Mouse (Mus musculus) kidney, adult 2 months (tissue): ENCODE measurements at regions not wholly inside any gene's neighbourhood (a gene's known extent, or its start where the extent isn't known, plus 50 kb on each side); places are given as distances from the start of the nearest gene placed in this dataset.

Experiments used
- DNase-seq: peaks from one replicate; pipeline ENCODE4 v3.0.0; 2021
- H3K27ac ChIP-seq: fragments of 200-500 bp; 2 replicates; pipeline ENCODE4 v1.5.1; 2012; ENCODE audit warnings: low read depth, low read length, control low read depth, inconsistent platforms; ENCODE audit not compliant: insufficient read depth
- H3K27me3 ChIP-seq: fragments of 200-500 bp; replicated peaks from 2 replicates; pipeline ENCODE4 v1.6.1; 2012; ENCODE audit warnings: mild to moderate bottlenecking, moderate library complexity, low read length, inconsistent platforms; ENCODE audit not compliant: control insufficient read depth, insufficient read depth
- H3K36me3 ChIP-seq: fragments of 200-500 bp; 2 replicates; pipeline ENCODE4 v1.6.1; 2012; ENCODE audit warnings: mild to moderate bottlenecking, moderate library complexity, low read length, inconsistent platforms; ENCODE audit not compliant: control insufficient read depth, insufficient read depth
- H3K4me1 ChIP-seq: fragments of 200-500 bp; 2 replicates; pipeline ENCODE4 v1.6.1; 2011; ENCODE audit warnings: low read length; ENCODE audit not compliant: control insufficient read depth, insufficient read depth
- H3K4me3 ChIP-seq: fragments of 200-500 bp; 2 replicates; pipeline ENCODE4 v1.5.1; 2011; ENCODE audit warnings: mild to moderate bottlenecking, low read depth, low read length, control low read depth; ENCODE audit not compliant: insufficient read depth
- CTCF ChIP-seq: fragments of 200-500 bp; conservative IDR thresholded peaks from 2 replicates; pipeline ENCODE4 v1.5.1; 2011; ENCODE audit warnings: low read depth, mild to moderate bottlenecking, control low read depth, low read length, moderate library complexity, mixed read lengths; ENCODE audit not compliant: insufficient read depth, insufficient read length
- POLR2A ChIP-seq: fragments of 200-500 bp; IDR thresholded peaks from one replicate; pipeline ENCODE4 v1.6.1; 2011; ENCODE audit warnings: low read depth, low read length, control low read depth
- WGBS: fragments of 180-500 bp; shearing (Covaris S2); methylation state at CpG from one replicate; pipeline ENCODE4 v1.1.7; 2018; 5-methylcytosine and 5-hydroxymethylcytosine counted together

- H3K4me3 ChIP-seq: no peak overlapping the region
- no peak for DNase-seq
- H3K27ac ChIP-seq: no peak overlapping the region
- H3K4me1 ChIP-seq: no peaks in the 10 kb centered on the region
- no peaks in the 10 kb centered on the region for H3K36me3 ChIP-seq
- TF ChIP-seq CTCF (no peak), POLR2A (no peak)
- no peaks in the 10 kb centered on the region for H3K27me3 ChIP-seq
- WGBS: 83% methylated on average over 2 of the region's 2 CpGs
Observed at GRCm38 (mm10) chr1:129219098-129219497, 54.0 kb upstream of the Thsd7b start.

GRCm38 (mm10) chr1:129208806-129209205, 64.3 kb upstream of the Thsd7b start:
- no peak for DNase-seq
- WGBS: 97% methylated on average over 1 of the region's 1 CpGs
- Histone ChIP-seq H3K4me1 (no peaks in the 10 kb centered on the region), H3K36me3 (no peaks in the 10 kb centered on the region), H3K4me3 (no peak overlapping the region), H3K27ac (no peak overlapping the region), H3K27me3 (no peaks in the 10 kb centered on the region)
- TF ChIP-seq CTCF: no peak
- no peak for TF ChIP-seq POLR2A

GRCm38 (mm10) chr1:129208406-129208805, 64.7 kb upstream of the Thsd7b start:
- WGBS: 64% methylated on average over 2 of the region's 2 CpGs
- no peak for DNase-seq
- H3K4me1 ChIP-seq: no peaks in the 10 kb centered on the region
- no peaks in the 10 kb centered on the region for H3K36me3 ChIP-seq
- H3K27ac ChIP-seq: no peak overlapping the region
- no peak for TF ChIP-seq POLR2A
- no peak for TF ChIP-seq CTCF
- H3K4me3 ChIP-seq: no peak overlapping the region
- no peaks in the 10 kb centered on the region for H3K27me3 ChIP-seq

GRCm38 (mm10) chr1:129207674-129208073, 65.4 kb upstream of the Thsd7b start:
- no peak for DNase-seq
- Histone ChIP-seq H3K4me1 (no peaks in the 10 kb centered on the region), H3K27me3 (no peaks in the 10 kb centered on the region), H3K4me3 (no peak overlapping the region), H3K36me3 (no peaks in the 10 kb centered on the region), H3K27ac (no peak overlapping the region)
- WGBS: 78% methylated on average over 5 of the region's 5 CpGs
- TF ChIP-seq CTCF (no peak), POLR2A (no peak)

GRCm38 (mm10) chr1:129180174-129180759, 92.8 kb upstream of the Thsd7b start:
- Histone ChIP-seq H3K27ac (no peak overlapping the region), H3K4me1 (no peaks in the 10 kb centered on the region), H3K27me3 (no peaks in the 10 kb centered on the region), H3K4me3 (no peak overlapping the region), H3K36me3 (no peaks in the 10 kb centered on the region)
- TF ChIP-seq CTCF (no peak), POLR2A (no peak)
- no peak for DNase-seq
- 81% methylated on average over 3 of the region's 3 CpGs for WGBS

GRCm38 (mm10) chr1:129169936-129170335, 103.2 kb upstream of the Thsd7b start:
- no peaks in the 10 kb centered on the region for H3K4me1 ChIP-seq
- TF ChIP-seq CTCF (no peak), POLR2A (no peak)
- H3K27ac ChIP-seq: no peak overlapping the region
- no peak for DNase-seq
- 79% methylated on average over 8 of the region's 8 CpGs for WGBS
- no peaks in the 10 kb centered on the region for H3K27me3 ChIP-seq
- H3K4me3 ChIP-seq: no peak overlapping the region
- H3K36me3 ChIP-seq: no peaks in the 10 kb centered on the region

- H3K4me3 ChIP-seq: no peak overlapping the region
- no peak overlapping the region for H3K27ac ChIP-seq
- no peak for DNase-seq
- H3K36me3 ChIP-seq: no peaks in the 10 kb centered on the region
- 77% methylated on average over 1 of the region's 1 CpGs for WGBS
- H3K27me3 ChIP-seq: no peaks in the 10 kb centered on the region
- TF ChIP-seq CTCF: no peak
- no peak for TF ChIP-seq POLR2A
- H3K4me1 ChIP-seq: no peaks in the 10 kb centered on the region
Observed at GRCm38 (mm10) chr1:129150643-129151042, 122.5 kb upstream of the Thsd7b start.
